Mouse (Mus musculus) CD4-positive, CD25-positive, alpha-beta regulatory T cell, adult 4 months (primary cell): ENCODE results near the gene Ginm1. TPM values are rescaled to one million over a fixed set of nuclear protein-coding genes. Genes with fewer than 3 reads are reported as not detected.
A peak's percentile ranks its signal among the peaks of the same experiment; 100 is the strongest.

Experiments
- ATAC-seq: one replicate; pipeline ENCODE4 v1.8.0; 2017
- polyA plus RNA-seq, 2 experiments: library from polyadenylated mRNA; unstranded; fragments of 100-300 nt; shearing (Covaris generic); gene quantifications; one replicate each; pipeline ENCODE4 v1.2.1; 2017

The Ginm1 gene
- 10 to 100 TPM; 71.5 to 79.6 TPM for polyA plus RNA-seq

- peak; percentile 90 for ATAC-seq
These were observed at the start of gene Ginm1, which contains the start of gene Ppil4 for GRCm38 (mm10) chr10:7792751-7793385. TSS of gene Ginm1 (minus strand) at chr10:7792824. TSS of gene Ppil4 (plus strand) at chr10:7792891.

- ATAC-seq = no peak
These were observed 49.0 kb upstream of the Ginm1 start for GRCm38 (mm10) chr10:7841571-7842080.

- ATAC-seq = no peak
These were observed 48.2 kb upstream of the Ginm1 start for GRCm38 (mm10) chr10:7840785-7841184.

- no peak for ATAC-seq
These were observed 47.7 kb upstream of the Ginm1 start for GRCm38 (mm10) chr10:7840353-7840733.

GRCm38 (mm10) chr10:7839551-7840352 lies 47.1 kb upstream of the Ginm1 start:
- peak; percentile 54 for ATAC-seq

GRCm38 (mm10) chr10:7838874-7839421 lies 46.3 kb upstream of the Ginm1 start:
- ATAC-seq = peak; percentile 15

- ATAC-seq = peak; percentile 1
These were observed 45.4 kb upstream of the Ginm1 start for GRCm38 (mm10) chr10:7838036-7838435.

- ATAC-seq = no peak
These were observed 44.8 kb upstream of the Ginm1 start for GRCm38 (mm10) chr10:7837446-7837845.

GRCm38 (mm10) chr10:7836902-7837301 lies 44.3 kb upstream of the Ginm1 start:
- ATAC-seq = no peak

GRCm38 (mm10) chr10:7834671-7835225 lies 42.1 kb upstream of the Ginm1 start:
- peak; percentile 3 for ATAC-seq

GRCm38 (mm10) chr10:7833377-7834165 lies 40.9 kb upstream of the Ginm1 start:
- ATAC-seq = no peak

- ATAC-seq = peak; percentile 84
These were observed 39.6 kb upstream of the Ginm1 start, which contains the start of gene Zc3h12d for GRCm38 (mm10) chr10:7832171-7832676. TSS of gene Zc3h12d (plus strand) at chr10:7832470.

- peak; percentile 64 for ATAC-seq
These were observed 33.5 kb upstream of the Ginm1 start for GRCm38 (mm10) chr10:7826106-7826505.

- no peak for ATAC-seq
These were observed 32.6 kb upstream of the Ginm1 start for GRCm38 (mm10) chr10:7825281-7825665.

GRCm38 (mm10) chr10:7824663-7825280 lies 32.1 kb upstream of the Ginm1 start:
- ATAC-seq = peak; percentile 87

- no peak for ATAC-seq
These were observed 29.4 kb upstream of the Ginm1 start for GRCm38 (mm10) chr10:7821981-7822380.

- ATAC-seq = no peak
These were observed 27.5 kb upstream of the Ginm1 start for GRCm38 (mm10) chr10:7820171-7820570.

GRCm38 (mm10) chr10:7819603-7820002 lies 27.0 kb upstream of the Ginm1 start:
- peak; percentile 46 for ATAC-seq

GRCm38 (mm10) chr10:7819156-7819555 lies 26.5 kb upstream of the Ginm1 start:
- no peak for ATAC-seq

GRCm38 (mm10) chr10:7818676-7819075 lies 26.1 kb upstream of the Ginm1 start:
- ATAC-seq = peak; percentile 44

GRCm38 (mm10) chr10:7816476-7816875 lies 23.9 kb upstream of the Ginm1 start:
- ATAC-seq = peak; percentile 55
